Mouse (Mus musculus) splenic B cell, adult 2 months (primary cell): ENCODE results near the gene Sema6c.

Experiments used
- DNase-seq: peaks from one replicate; pipeline ENCODE4 v3.0.0-alpha.2; 2011; ENCODE audit warnings: low read depth, low spot score
- H3K27me3 ChIP-seq: 2 replicates; pipeline ENCODE4 v1.6.1; 2012; ENCODE audit warnings: mild to moderate bottlenecking, low read length, moderate library complexity, mixed read lengths; ENCODE audit not compliant: control insufficient read depth, poor library complexity, insufficient read depth, severe bottlenecking
- H3K36me3 ChIP-seq: 2 replicates; pipeline ENCODE4 v1.6.1; 2012; ENCODE audit warnings: mild to moderate bottlenecking, low read length, moderate library complexity, mixed read lengths; ENCODE audit not compliant: control insufficient read depth, poor library complexity, insufficient read depth, severe bottlenecking

Gene Sema6c

DNA sequence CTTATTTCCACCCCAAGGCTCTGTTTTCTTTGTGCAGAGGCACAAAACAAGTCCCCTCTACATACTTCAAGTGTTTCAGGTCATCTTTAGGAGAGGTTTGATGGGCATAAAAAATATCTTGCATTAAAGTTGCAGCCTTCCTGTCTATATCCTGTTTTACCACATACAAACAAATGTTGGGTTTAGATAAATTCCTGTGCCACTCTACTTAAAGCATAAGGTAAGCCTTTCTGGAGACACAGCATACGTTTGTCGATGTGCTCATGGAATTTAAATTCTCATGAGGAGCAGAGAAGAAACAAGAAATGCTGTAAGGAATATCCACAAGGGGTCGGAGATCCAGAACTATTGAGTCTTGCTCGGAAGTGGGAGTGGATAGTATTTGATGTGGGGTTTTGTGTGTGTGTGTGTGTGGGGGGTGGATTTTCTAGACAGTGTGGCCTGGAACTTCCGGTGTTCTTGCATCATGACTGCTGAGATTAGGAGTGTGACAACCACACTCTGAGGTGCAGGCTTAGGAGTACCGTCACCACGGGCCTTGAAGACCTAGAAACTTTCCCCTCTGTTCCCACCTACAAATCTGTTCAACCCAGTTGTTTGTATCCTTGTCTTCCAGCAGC, 24.7 kb upstream of the Sema6c start:
- peak; percentile 45 for DNase-seq
- Histone ChIP-seq H3K27me3 (no peaks in the 10 kb centered on the region), H3K36me3 (peaks cover 3% of the 10 kb centered on the region; the same call in 1 of the 2 replicates)

DNA sequence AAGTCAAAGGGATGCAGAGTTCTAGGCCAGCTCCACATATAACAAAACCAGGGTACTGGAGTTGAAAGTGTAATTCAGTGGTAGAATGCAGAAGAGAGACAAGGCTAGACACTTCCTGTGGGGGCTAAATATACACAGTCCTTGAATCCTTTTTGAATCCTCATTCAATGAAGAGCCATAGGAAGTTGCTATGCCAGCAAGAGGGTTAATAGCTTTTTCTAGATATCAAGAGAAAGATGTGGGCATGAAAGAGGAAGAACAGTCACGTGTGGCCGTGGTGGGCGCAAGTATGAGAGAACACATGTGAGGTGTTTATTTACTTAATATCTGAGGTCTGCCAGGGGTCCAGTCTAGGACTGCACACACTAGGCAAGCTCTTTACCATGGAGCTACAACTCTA, 23.9 kb upstream of the Sema6c start:
- DNase-seq, result peak; percentile 62
- Histone ChIP-seq H3K36me3 (peaks cover 3% of the 10 kb centered on the region; the same call in 1 of the 2 replicates), H3K27me3 (no peaks in the 10 kb centered on the region)

DNA sequence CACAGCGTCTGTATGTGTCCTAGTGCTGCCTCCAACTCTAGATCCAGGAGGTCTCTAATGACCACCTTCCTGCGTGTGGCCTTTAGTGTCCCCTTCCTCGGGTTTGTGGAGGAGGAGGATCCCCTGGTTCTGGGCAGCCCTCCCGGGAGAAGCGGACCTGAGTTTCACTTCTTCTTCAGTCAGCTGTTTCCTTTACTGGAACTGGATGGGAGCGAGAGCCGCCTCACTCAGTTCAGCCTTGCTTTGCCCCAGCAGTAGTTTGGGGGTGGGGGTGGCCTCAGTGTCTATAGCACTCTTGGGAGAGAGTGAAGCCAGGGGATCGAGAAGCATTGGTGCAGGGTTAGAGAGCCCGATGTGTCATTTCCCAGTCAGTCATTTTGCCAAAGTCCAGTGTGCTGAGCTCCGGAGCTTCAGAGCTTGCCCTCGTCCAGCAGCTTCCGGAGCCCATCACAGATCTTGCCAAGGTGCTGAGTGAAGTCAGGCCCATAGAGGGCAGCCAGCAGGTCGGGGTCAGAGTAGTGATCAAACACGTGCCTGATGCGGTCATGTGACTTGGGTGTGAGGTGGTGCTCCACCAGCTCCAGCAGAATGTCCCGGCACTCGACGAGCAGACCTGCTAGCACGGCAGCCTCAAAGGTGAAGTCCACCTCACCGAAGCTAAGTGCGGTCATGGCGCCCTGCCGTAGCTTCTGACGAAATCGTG, 20.5 kb upstream of the Sema6c start:
- peaks cover 3% of the 10 kb centered on the region; the same call in 1 of the 2 replicates for H3K36me3 ChIP-seq
- DNase-seq, result no peak
- H3K27me3 ChIP-seq, result no peaks in the 10 kb centered on the region

DNA sequence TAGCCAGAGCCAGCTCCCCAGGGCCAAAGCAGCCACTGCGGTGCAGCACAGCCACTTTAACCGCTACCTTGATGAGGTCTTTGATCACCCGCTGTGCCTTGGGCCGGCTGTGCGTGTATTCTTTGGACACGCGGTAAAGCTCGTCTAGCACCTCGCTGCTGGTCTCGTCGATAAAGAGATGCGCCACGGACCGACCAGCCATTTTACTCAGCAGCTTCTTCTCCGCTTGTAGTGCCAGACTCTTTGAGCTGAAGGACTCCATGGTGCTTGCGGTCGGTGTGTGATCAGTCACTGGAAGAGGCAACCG, 20.0 kb upstream of the Sema6c start:
- no peak for DNase-seq
- Histone ChIP-seq H3K27me3 (no peaks in the 10 kb centered on the region), H3K36me3 (peaks cover 3% of the 10 kb centered on the region; the same call in 1 of the 2 replicates)

DNA sequence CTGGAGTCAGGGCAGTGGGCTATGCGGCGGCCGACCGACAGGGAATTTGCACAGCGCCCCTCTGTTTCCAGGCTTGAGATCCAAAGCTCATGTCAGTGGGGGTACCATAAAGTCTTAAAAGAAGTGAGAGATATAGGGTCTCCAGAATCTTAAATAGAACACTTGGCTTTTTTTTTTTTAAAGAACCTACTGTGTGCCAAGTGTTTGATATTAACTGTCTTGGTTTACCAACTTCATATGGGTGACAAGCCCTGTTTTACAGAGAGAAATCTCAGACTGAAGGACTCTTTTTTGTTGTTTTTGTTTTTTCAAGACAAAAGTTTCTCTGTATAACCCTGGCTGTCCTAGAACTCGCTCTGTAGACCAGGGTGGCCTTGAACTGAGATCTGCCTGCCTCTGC, 19.5 kb upstream of the Sema6c start:
- no peaks in the 10 kb centered on the region for H3K27me3 ChIP-seq
- DNase-seq, result no peak
- peaks cover 3% of the 10 kb centered on the region; the same call in 1 of the 2 replicates for H3K36me3 ChIP-seq

DNA sequence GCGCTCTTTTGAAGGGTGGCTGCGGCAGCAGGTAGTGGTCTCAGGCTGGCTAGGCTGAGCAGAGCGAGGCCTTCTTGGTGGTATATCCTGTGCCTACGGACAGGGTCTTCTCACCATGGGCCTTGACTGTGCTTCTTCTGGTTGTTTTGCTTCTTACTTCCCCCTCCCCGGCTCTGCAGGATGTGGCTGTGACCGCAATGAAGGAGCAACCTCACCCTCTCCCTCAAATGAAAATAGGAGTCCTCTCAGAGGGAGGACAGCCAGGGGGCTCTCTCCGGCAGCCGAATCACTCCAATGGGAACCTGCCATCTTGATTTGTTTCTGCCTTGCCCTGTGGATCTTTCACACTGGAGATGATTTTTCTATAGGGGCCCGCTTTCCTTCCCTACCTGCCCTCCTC, 18.8 kb upstream of the Sema6c start:
- peaks cover 3% of the 10 kb centered on the region; the same call in 1 of the 2 replicates for H3K36me3 ChIP-seq
- no peaks in the 10 kb centered on the region for H3K27me3 ChIP-seq
- DNase-seq, result peak; percentile 64

DNA sequence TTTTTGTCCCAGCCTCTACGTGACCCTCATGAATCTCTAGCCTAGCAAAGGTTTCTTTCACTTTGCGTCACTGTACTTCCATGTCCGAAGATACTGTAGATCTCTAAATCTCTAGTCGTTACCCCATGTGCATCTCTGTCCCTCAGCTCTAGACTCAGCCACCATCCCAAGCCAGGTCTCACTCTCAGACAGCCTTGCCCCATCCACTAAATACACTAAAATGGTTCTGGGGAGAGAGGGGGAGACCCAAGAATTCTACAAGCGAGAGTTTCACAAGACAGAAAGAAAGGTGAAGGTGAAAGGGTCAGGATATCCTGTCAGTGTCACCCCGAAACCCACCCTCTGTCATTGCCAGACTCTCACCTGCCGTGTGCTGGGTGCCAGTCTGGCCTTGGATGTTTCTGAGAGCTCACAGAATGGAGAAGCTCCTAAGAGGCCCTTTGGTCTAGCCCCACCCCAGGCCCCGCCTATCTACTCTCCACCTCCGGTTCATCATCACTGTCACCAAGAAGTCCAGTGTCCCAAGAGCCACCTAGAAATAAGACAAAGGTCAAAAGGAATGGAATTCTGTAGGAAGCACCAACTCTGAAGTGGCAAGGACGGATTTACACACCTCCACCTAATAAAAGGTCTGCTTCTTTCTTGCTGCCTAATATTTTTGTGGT, 18.2 kb upstream of the Sema6c start, which contains the start of gene Tnfaip8l2:
Gene Tnfaip8l2, minus strand, starts transcription at position 409 of the 665 bp plus-strand sequence.
- H3K27me3 ChIP-seq, result no peaks in the 10 kb centered on the region
- peaks cover 3% of the 10 kb centered on the region; the same call in 1 of the 2 replicates for H3K36me3 ChIP-seq
- peak; percentile 71 for DNase-seq

DNA sequence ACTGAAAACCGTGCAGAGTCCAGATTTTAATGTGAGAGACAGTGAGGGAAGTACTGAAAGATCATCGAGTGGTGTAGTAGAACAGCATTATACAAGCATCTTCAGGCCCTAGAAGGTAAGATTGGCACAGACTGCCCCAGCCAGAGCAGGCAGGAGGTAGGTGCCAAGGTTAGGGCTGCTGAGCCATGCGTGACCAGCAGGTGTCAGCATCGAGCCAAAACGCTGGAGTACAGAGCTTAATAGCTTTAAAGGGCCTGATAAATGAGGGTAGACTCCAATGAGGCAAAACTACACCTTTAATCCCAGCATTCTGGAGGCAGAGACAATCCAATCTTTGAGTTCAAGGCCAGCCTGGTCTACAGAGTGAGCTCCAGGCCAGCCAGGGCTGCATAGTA, 17.6 kb upstream of the Sema6c start:
- Histone ChIP-seq H3K36me3 (peaks cover 3% of the 10 kb centered on the region; the same call in 1 of the 2 replicates), H3K27me3 (no peaks in the 10 kb centered on the region)
- DNase-seq, result peak; percentile 94

DNA sequence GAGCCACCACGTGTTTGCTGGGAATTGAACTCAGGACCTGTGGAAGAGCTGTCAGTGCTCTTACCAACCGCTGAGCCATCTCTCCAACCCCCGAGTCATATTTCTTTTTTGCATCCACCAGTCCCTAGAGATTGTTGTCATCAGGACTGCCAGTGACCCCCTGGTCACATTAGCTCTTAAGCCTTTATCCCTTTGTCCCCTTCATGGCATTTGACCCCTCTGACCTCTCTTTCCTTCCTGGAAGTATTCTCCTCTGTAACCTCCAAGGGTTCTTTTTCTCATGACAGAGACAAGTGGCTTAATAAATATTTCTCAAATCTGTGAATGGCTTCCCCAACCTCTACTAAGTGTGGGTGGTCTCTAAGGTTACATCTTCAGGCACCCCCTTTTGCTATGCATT, 12.3 kb upstream of the Sema6c start:
- H3K36me3 ChIP-seq, result no peaks in the 10 kb centered on the region
- no peak for DNase-seq
- H3K27me3 ChIP-seq, result no peaks in the 10 kb centered on the region

DNA sequence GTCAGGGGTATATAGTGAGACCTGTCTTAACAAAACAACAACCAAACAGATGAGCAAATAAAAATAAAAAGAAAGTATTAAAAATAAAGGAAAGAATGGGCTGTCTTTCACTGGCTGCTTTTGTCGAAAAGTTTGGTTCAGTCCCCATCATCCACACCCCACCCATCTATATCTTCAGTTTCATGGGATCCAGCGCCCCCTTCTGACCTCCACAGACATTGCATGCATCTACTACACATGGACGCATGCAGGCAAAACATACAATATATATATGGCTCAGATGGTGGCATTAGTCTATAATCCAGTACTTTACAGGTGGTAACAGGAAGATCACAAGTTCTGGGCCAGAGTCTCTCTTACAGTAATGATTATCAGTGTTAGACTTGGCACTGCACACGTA, 6.4 kb upstream of the Sema6c start:
- Histone ChIP-seq H3K36me3 (no peaks in the 10 kb centered on the region), H3K27me3 (no peaks in the 10 kb centered on the region)
- DNase-seq, result peak; percentile 83

DNA sequence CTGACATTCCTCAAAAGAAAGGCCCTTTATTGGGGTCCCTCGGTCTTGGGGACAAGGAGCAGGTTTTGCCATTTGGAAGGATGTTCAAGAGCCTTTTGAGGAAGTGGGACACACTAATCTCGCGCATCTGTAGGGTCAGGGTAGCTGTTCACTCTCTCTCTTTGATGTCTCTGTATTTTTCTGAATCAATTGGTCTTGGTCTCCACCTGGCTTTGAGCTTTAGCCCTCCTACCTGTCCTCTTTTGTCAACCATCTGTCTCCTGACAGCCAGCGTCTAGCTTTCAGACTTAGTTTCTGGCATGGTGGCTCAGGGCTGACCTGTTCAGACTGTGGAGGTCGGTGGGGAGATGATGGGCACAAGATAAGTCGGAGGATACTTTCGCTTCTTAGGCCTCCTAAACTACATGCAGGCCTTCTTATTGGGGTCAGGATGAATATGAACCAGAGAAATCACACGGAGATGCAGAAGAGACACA, 708 bp upstream of the Sema6c start:
- Histone ChIP-seq H3K27me3 (no peaks in the 10 kb centered on the region; the same call in 1 of the 2 replicates), H3K36me3 (no peaks in the 10 kb centered on the region)
- no peak for DNase-seq

DNA sequence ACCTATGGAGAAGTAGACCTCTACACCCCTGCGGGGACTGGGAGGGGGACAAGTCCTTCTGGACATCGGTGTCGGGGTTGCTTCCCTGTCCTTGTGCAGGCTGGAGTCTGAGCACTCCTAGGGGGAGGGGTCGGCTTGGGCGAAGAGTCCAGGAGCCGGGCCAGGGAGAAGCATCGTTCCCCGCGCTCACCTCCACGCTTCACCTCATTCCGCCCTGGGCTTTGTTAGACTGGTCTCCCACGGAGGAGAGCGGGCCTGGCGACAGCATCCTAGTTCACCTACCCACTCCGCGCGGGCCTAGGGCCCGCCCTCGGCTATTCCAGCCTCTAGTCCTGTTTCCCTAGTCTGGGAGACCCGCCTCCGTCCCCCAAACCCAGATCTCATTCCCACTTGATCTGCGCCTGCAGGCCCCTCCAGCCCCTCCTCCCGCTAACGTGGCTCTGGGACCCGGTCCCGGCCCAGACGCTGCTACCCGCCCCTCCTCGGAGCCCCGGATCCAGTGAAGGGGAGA, 839 bp downstream of the Sema6c start:
- H3K27me3 ChIP-seq, result no peaks in the 10 kb centered on the region; the same call in 1 of the 2 replicates
- no peaks in the 10 kb centered on the region for H3K36me3 ChIP-seq
- no peak for DNase-seq

DNA sequence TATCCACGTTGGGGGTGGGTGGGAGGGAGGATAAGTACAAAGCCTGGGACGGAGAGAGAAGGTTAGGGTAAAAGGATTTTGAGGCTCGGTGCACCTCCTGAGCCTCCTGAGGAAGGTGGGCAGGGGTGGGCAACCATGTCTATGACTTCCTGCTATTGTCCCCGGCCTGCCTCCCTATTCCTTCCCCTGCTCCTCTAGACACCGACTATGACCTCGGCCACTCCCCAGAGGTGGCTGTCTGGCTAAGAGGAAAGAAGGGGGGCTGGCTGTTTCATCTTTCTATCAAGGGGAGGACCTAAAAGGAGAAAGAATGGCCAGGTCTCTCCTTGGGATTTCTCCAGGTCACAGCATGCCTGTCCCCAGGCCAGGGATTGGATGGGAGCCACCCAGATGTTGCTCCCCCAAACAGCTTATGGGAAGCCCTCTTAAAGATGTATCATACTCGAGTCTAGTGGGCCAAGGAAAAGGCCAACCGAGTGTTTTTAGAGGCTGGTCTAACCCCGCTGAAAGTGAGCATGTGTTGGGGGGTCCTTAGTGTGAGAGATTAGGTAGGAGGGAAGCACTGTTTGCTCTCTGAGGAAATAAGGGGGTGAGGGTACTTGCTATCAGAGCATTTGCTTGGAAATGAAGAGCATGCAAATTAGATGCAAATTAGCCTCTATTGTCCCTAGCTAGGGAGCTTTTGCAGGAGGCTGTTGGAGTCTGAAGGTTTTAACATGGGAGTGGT, 1.5 kb downstream of the Sema6c start:
- H3K27me3 ChIP-seq, result no peaks in the 10 kb centered on the region; the same call in 1 of the 2 replicates
- H3K36me3 ChIP-seq, result no peaks in the 10 kb centered on the region
- no peak for DNase-seq

DNA sequence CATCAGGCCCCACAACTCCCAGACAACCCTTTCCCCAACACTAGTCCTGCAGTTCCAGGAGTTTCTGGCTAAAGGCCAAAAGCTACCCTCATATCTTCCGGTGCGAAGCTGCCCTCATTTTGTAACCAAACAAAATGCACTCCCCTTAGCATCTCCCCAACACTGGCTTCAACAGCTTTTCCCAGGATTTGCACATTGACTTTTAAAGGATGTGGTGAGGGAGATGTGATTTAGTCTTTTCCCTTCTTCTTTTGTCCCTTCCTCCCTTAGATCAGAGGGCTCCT, 2.0 kb downstream of the Sema6c start:
- no peaks in the 10 kb centered on the region; the same call in 1 of the 2 replicates for H3K27me3 ChIP-seq
- H3K36me3 ChIP-seq, result no peaks in the 10 kb centered on the region
- DNase-seq, result no peak
